Mouse (Mus musculus) E14TG2a.4 (cell line): ENCODE measurements around the gene 9530068E07Rik.

Source experiments
- H3K27me3 ChIP-seq: 2 replicates; pipeline ENCODE4 v1.6.1; 2014; ENCODE audit warnings: low read length, control low read depth; ENCODE audit not compliant: insufficient read depth
- H3K36me3 ChIP-seq: 2 replicates; pipeline ENCODE4 v1.6.1; 2014; ENCODE audit warnings: low read length, control low read depth; ENCODE audit not compliant: insufficient read depth
- H3K4me1 ChIP-seq: replicated peaks from 2 replicates; pipeline ENCODE4 v1.6.1; 2014; ENCODE audit warnings: low read depth, low read length, control low read depth
- H3K4me3 ChIP-seq: replicated peaks from 2 replicates; pipeline ENCODE4 v1.5.1; 2014; ENCODE audit warnings: mild to moderate bottlenecking, low read length
- H3K9me3 ChIP-seq: 2 replicates; pipeline ENCODE4 v1.6.1; 2014; ENCODE audit warnings: low read length, control low read depth
- CTCF ChIP-seq: conservative IDR thresholded peaks from 2 replicates; pipeline ENCODE4 v1.5.1; 2014; ENCODE audit warnings: low read length
- NANOG ChIP-seq: IDR thresholded peaks from 2 replicates; pipeline ENCODE4 v1.6.1; 2014; ENCODE audit warnings: borderline replicate concordance, low read length, mixed read lengths
- POU5F1 ChIP-seq: IDR thresholded peaks from 2 replicates; pipeline ENCODE4 v1.6.1; 2014; ENCODE audit warnings: low read length, borderline replicate concordance

Gene 9530068E07Rik

GRCm38 (mm10) chr11:52369252-52370134, 26.7 kb upstream of the 9530068E07Rik start:
- TF ChIP-seq CTCF (no peak), NANOG (no peak), POU5F1 (no peak)
- Histone ChIP-seq H3K9me3 (no peaks in the 10 kb centered on the region), H3K27me3 (no peaks in the 10 kb centered on the region), H3K4me3 (peak overlapping the region; percentile 45), H3K36me3 (peaks cover 56% of the 10 kb centered on the region), H3K4me1 (peaks cover 96% of the 10 kb centered on the region)

GRCm38 (mm10) chr11:52370135-52370452, 26.1 kb upstream of the 9530068E07Rik start:
- Histone ChIP-seq H3K4me3 (peak overlapping the region; percentile 45), H3K27me3 (no peaks in the 10 kb centered on the region), H3K4me1 (peaks cover 96% of the 10 kb centered on the region), H3K9me3 (no peaks in the 10 kb centered on the region), H3K36me3 (peaks cover 56% of the 10 kb centered on the region)
- TF ChIP-seq NANOG (no peak), POU5F1 (no peak), CTCF (peak; percentile 42)

DNA sequence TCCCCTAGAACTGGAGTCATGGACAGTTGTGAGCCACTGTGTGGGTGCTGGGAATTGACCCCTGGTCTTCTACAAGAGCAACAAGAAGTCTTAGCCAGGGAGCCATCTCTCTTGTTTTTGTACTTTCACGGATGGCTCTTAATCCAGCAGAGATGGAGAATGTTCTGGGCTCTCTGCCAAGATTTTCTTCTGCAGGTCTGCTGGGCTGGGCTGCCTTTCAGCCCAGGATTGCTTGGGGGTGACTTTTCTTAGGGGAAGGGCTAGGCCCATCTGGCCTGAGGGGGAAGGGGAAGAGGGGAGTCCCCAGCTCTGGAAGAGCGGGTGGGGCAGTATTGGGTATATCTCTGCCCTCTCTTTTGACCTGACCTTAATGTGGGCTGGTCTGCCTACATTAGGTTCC, 25.7 kb upstream of the 9530068E07Rik start:
- Histone ChIP-seq H3K27me3 (no peaks in the 10 kb centered on the region), H3K4me3 (peak overlapping the region; percentile 45), H3K36me3 (peaks cover 59% of the 10 kb centered on the region), H3K9me3 (no peaks in the 10 kb centered on the region), H3K4me1 (peaks cover 92% of the 10 kb centered on the region)
- TF ChIP-seq POU5F1 (no peak), NANOG (no peak), CTCF (no peak)

- Histone ChIP-seq H3K27me3 (no peaks in the 10 kb centered on the region), H3K4me3 (0 out of 2 replicates have a peak overlapping the region, but pooled peaks have one; percentile 13), H3K9me3 (no peaks in the 10 kb centered on the region), H3K4me1 (peaks cover 75% of the 10 kb centered on the region), H3K36me3 (peaks cover 69% of the 10 kb centered on the region)
- no peak for TF ChIP-seq POU5F1
Observed at GRCm38 (mm10) chr11:52373841-52374240, 22.4 kb upstream of the 9530068E07Rik start.

- H3K9me3 ChIP-seq = no peaks in the 10 kb centered on the region
- TF ChIP-seq CTCF = peak; percentile 94
- TF ChIP-seq POU5F1 = no peak
- H3K27me3 ChIP-seq = no peaks in the 10 kb centered on the region
- no peak overlapping the region for H3K4me3 ChIP-seq
- H3K4me1 ChIP-seq = peaks cover 74% of the 10 kb centered on the region
- peaks cover 71% of the 10 kb centered on the region for H3K36me3 ChIP-seq
Observed at GRCm38 (mm10) chr11:52374340-52374739, 21.9 kb upstream of the 9530068E07Rik start.

DNA sequence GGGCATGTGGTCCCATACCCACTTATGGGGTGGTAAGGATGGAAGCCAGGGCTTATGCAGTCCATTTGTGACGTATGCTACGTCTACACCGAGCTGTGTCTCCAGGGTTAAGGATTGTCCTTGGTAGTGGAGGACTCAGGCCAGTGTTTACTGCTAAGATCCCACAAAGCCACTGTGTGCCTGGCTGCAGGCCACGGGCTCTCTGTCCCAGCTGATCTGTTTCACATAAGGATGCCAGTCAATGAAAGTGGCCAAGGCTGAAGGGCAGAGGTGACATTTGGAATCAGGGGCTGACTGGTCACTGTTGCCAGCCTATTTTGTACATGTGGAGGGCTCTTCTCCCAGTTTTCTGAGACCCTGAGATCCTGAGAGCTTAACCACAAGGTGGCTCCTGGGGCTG, 18.6 kb upstream of the 9530068E07Rik start:
- no peak overlapping the region for H3K4me3 ChIP-seq
- TF ChIP-seq NANOG = no peak
- no peak for TF ChIP-seq POU5F1
- no peak for TF ChIP-seq CTCF
- no peaks in the 10 kb centered on the region for H3K27me3 ChIP-seq
- peaks cover 89% of the 10 kb centered on the region for H3K36me3 ChIP-seq
- no peaks in the 10 kb centered on the region for H3K9me3 ChIP-seq
- peaks cover 68% of the 10 kb centered on the region for H3K4me1 ChIP-seq

DNA sequence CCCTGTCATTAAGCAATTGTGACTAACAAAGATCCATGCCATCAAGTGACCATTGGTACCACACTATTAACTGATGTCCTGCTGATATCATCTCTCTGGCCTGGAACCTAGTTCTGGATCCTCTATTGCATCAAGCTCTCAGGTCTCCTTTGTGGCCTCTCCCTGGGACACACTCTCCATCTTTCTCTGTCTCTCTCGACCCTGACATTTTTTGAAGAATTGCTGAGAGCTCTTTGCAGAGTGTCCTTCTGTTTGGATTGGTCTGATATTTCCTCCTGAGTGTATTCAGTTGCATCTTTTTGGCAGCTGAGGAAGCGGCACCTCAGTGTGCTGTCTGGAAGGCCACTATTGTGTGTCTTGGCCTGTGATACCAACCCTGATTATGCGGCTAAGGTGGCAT, 17.0 kb upstream of the 9530068E07Rik start:
- H3K9me3 ChIP-seq = no peaks in the 10 kb centered on the region
- TF ChIP-seq CTCF (no peak), POU5F1 (no peak), NANOG (no peak)
- H3K4me3 ChIP-seq = no peak overlapping the region
- H3K4me1 ChIP-seq = peaks cover 60% of the 10 kb centered on the region
- H3K27me3 ChIP-seq = no peaks in the 10 kb centered on the region
- peaks cover 100% of the 10 kb centered on the region for H3K36me3 ChIP-seq

DNA sequence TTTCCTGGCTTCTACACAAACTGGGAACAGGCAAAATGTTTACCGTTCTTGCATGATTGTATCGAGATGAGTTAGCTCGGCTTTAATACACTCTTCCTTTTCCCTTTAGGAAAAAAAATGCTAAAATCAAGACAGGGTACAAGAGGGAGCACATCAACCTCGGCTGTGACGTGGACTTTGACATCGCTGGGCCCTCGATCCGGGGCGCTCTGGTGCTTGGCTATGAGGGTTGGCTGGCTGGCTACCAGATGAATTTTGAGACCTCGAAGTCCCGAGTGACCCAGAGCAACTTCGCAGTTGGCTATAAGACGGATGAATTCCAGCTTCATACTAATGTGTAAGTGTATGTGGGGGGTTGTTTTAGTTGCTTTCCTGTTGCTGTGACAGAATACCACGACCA, 12.5 kb upstream of the 9530068E07Rik start:
- no peaks in the 10 kb centered on the region for H3K27me3 ChIP-seq
- TF ChIP-seq CTCF (no peak), NANOG (no peak), POU5F1 (no peak)
- H3K36me3 ChIP-seq = peaks cover 100% of the 10 kb centered on the region
- no peaks in the 10 kb centered on the region for H3K9me3 ChIP-seq
- H3K4me3 ChIP-seq = no peak overlapping the region
- peaks cover 80% of the 10 kb centered on the region for H3K4me1 ChIP-seq

DNA sequence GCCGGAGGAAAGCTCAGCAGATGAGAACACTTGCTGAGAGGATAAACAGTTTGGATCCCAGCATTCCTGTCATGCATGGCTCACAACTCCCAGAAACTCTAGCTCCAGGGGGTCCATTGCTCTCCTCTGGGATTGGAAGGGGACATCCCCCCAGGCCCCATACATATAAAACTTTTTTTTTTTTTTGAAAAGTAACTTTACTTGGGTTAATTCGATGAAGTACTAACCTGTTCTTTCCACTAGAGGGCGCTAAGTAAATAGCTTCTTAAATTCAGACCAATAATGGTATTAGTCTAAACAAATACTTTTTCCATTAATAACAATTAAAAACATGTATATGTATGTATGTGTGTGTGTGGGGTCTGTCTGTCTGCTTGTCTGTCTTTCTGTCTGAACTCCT, 11.6 kb upstream of the 9530068E07Rik start:
- Histone ChIP-seq H3K4me3 (no peak overlapping the region), H3K4me1 (peaks cover 83% of the 10 kb centered on the region), H3K27me3 (no peaks in the 10 kb centered on the region), H3K36me3 (peaks cover 93% of the 10 kb centered on the region), H3K9me3 (no peaks in the 10 kb centered on the region)
- no peak for TF ChIP-seq NANOG
- peak; percentile 67 for TF ChIP-seq CTCF
- no peak for TF ChIP-seq POU5F1
